Mouse (Mus musculus) liver, embryonic 18 days (tissue): ENCODE results near the gene Lpar3. TPM values are rescaled to one million over a fixed set of nuclear protein-coding genes. Genes with fewer than 3 reads are reported as not detected.

Experiments
- polyA plus RNA-seq: library from polyadenylated mRNA; depleted of rRNA; stranded (reverse); fragments of >200 nt; gene quantifications from 2 replicates; pipeline ENCODE4 v1.2.3, GENCODE M21; 2012; rRNA removed

Lpar3 gene
- 0.01 and 0.02 TPM in 2 replicates for polyA plus RNA-seq

GRCm38 (mm10) chr3:146220776-146221486 lies at the start of gene Lpar3:
Lpar3 (plus strand) TSS chr3:146220963.

Other genes starting within 250 kb of the Lpar3 start
- gene Syde2, start 233.1 kb upstream of the Lpar3 start, polyA plus RNA-seq: 1.6 and 1.9 TPM in 2 replicates
- 0.12 and 0.16 TPM in 2 replicates for gene Wdr63, start 112.8 kb upstream of the Lpar3 start, polyA plus RNA-seq
- 0.05 and 0.10 TPM in 2 replicates for gene Mcoln3, start 103.5 kb upstream of the Lpar3 start, polyA plus RNA-seq
- gene Mcoln2, start 71.1 kb upstream of the Lpar3 start, polyA plus RNA-seq: 3.7 and 4.0 TPM in 2 replicates
- gene Ssx2ip, start 183.7 kb downstream of the Lpar3 start, polyA plus RNA-seq: 10.5 and 11.0 TPM in 2 replicates
- 3.5 and 3.6 TPM in 2 replicates for gene Ctbs, start 228.8 kb downstream of the Lpar3 start, polyA plus RNA-seq